Mouse (Mus musculus) embryonic facial prominence, embryonic 11.5 days (tissue): ENCODE data around the gene Tmem123. TPM values are rescaled to one million over a fixed set of nuclear protein-coding genes. Genes with fewer than 3 reads are reported as not detected.

Experiments used
- ATAC-seq: fragments of 200-750 bp; cut with Nextera tagmentation; replicated peaks from 2 replicates; pipeline ENCODE4 v1.8.0; 2017; ENCODE audit warnings: low read depth; ENCODE audit not compliant: insufficient number of reproducible peaks, low FRiP score, low TSS enrichment
- DNase-seq: peaks from one replicate; pipeline ENCODE4 v3.0.0-alpha.2; 2015; ENCODE audit warnings: low spot score
- H3K27ac ChIP-seq: fragments of 300-500 bp; sonication (generic); replicated peaks from 2 replicates; pipeline ENCODE4 v1.5.1; 2014; ENCODE audit warnings: mild to moderate bottlenecking, low read depth, low read length, control low read depth
- H3K27me3 ChIP-seq: fragments of 300-500 bp; sonication (generic); 2 replicates; pipeline ENCODE4 v1.6.1; 2014; ENCODE audit warnings: mild to moderate bottlenecking, low read length, moderate library complexity, mixed read lengths; ENCODE audit not compliant: control insufficient read depth, insufficient read depth
- H3K36me3 ChIP-seq: fragments of 300-500 bp; sonication (generic); replicated peaks from 2 replicates; pipeline ENCODE4 v1.6.1; 2014; ENCODE audit warnings: low read depth, mild to moderate bottlenecking, low read length, moderate library complexity, mixed read lengths; ENCODE audit not compliant: control insufficient read depth, insufficient read depth
- H3K4me1 ChIP-seq: fragments of 300-500 bp; sonication (generic); 2 replicates; pipeline ENCODE4 v1.6.1; 2014; ENCODE audit warnings: low read length, mixed read lengths; ENCODE audit not compliant: control insufficient read depth, insufficient read depth
- H3K4me2 ChIP-seq: fragments of 300-500 bp; sonication (generic); 2 replicates; pipeline ENCODE4 v1.6.1; 2014; ENCODE audit warnings: low read depth, mild to moderate bottlenecking, control low read depth, low read length, moderate library complexity
- H3K4me3 ChIP-seq: fragments of 300-500 bp; sonication (generic); 2 replicates; pipeline ENCODE4 v1.5.1; 2014; ENCODE audit warnings: low read depth, low read length, control low read depth
- H3K9ac ChIP-seq: fragments of 300-500 bp; sonication (generic); replicated peaks from 2 replicates; pipeline ENCODE4 v1.6.1; 2014; ENCODE audit warnings: mild to moderate bottlenecking, control low read depth, low read length
- H3K9me3 ChIP-seq: fragments of 300-500 bp; sonication (generic); replicated peaks from 2 replicates; pipeline ENCODE4 v1.6.1; 2016; ENCODE audit warnings: mild to moderate bottlenecking, low read length, inconsistent platforms, mixed read lengths; ENCODE audit not compliant: control insufficient read depth
- WGBS: fragments of 180-500 bp; shearing (Covaris S2); extraction: QIAGEN DNeasy Blood & Tissue Kit; methylation state at CpG from one replicate; pipeline ENCODE4 v1.1.7; 2014; 5-methylcytosine and 5-hydroxymethylcytosine counted together
- polyA plus RNA-seq: library from polyadenylated mRNA; unstranded; fragments of >200 nt; fragmentation: Nextera tagmentation; extraction: Ambion mirVana; gene quantifications from 2 replicates; pipeline ENCODE4 v1.2.1, GENCODE M21; 2014

Gene Tmem123
- polyA plus RNA-seq, 1 experiment from 2014 or later, result 128 TPM

DNA sequence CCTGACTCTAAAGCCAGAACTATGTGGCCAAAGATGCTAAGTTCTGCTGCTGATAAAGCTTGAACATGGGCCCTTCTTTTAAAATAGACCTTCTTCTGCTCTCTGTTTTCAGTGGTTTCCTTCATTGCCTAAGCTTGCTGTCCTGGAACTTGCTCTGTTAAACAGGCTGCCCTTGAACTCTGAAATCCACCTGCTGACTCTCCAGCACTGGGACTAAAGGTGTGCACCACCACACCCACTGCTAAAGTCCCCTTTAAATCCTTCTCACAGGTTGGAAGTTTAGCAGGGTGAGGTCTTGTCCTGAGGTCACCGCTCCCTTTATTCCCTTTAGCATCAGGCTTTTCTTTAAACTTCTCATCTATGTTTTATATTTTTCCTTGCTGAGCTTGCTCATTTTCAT is 13.1 kb downstream of the Tmem123 start:
- Histone ChIP-seq H3K9me3 (no peaks in the 10 kb centered on the region), H3K9ac (no peak overlapping the region), H3K36me3 (0 out of 2 replicates have a peak, but pooled peaks cover 3% of the 10 kb centered on the region), H3K27ac (no peak overlapping the region), H3K4me3 (no peak overlapping the region), H3K4me2 (no peak overlapping the region), H3K27me3 (no peaks in the 10 kb centered on the region), H3K4me1 (no peaks in the 10 kb centered on the region)
- ATAC-seq (no peak), DNase-seq (no peak)
- WGBS, result 93% methylated on average over 1 of the region's 1 CpGs

DNA sequence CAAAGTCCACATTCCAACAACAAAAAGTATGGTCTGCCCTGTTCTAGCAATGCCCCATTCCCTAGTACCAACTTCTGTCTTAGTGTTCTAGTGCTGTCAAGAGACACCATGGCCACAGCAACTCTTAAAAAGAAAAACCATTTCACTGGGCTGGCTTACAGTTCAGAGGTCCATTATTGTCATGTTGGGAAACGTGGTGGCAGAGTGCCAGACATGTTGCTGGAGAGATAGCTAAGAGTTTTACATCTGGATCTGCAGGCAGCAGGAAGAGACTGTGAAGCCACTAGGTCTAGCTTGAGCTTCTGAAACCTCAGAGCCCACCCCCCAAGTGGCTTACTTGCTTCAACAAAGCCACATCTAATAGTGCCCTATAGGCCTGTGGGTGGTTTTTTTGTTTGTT is 13.8 kb downstream of the Tmem123 start:
- H3K4me1 ChIP-seq, result no peaks in the 10 kb centered on the region
- H3K27ac ChIP-seq, result no peak overlapping the region
- DNase-seq, result no peak
- ATAC-seq, result no peak
- H3K9me3 ChIP-seq, result no peaks in the 10 kb centered on the region
- H3K9ac ChIP-seq, result no peak overlapping the region
- 0 out of 2 replicates have a peak, but pooled peaks cover 3% of the 10 kb centered on the region for H3K36me3 ChIP-seq
- 80% methylated on average over 1 of the region's 1 CpGs for WGBS
- no peak overlapping the region for H3K4me3 ChIP-seq
- H3K27me3 ChIP-seq, result no peaks in the 10 kb centered on the region
- H3K4me2 ChIP-seq, result no peak overlapping the region

DNA sequence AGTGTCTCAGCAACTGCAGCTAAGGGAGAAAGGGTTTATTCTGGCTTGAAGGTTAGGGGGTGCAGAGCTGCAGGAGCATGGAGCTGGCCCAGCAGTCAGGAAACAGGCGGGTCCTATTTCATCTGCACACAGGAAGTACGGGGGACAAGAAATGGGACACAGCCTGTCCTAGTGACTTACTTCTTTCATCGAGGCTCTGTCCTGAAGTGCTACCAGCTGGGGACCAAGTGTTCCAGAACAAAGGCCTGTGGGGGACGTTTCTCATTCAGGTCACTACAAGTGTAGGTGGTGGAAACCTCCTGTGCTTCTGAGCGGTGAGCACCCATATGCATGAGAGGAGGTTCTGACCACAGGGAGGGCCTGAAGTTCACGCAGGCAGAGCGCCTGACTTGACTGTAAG is 14.9 kb downstream of the Tmem123 start:
- Histone ChIP-seq H3K4me2 (no peak overlapping the region), H3K9me3 (no peaks in the 10 kb centered on the region), H3K4me1 (no peaks in the 10 kb centered on the region), H3K9ac (no peak overlapping the region), H3K4me3 (no peak overlapping the region), H3K27ac (no peak overlapping the region), H3K27me3 (no peaks in the 10 kb centered on the region), H3K36me3 (0 out of 2 replicates have a peak, but pooled peaks cover under 1% of the 10 kb centered on the region)
- ATAC-seq (no peak; the same call in 1 of the 2 replicates), DNase-seq (no peak)
- WGBS, result 71% methylated on average over 7 of the region's 7 CpGs

DNA sequence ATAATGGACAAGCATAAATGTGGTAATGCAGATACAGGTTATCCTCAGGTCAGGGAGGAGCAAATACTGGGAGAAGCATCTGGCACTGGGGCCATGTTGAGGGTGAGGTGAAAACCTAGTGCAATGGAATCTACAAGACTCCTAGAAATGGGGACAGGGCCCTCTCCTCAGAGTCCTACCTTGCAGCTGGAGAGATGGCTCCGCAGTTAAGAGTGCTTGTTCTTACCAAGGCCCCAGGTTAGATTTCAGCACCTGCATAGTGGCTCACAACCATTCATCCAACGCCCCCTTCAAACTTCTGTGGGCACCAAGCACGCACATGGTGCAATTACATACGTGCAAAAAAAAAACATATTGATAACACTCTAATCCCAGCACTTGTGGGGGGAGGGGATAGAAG is 15.9 kb downstream of the Tmem123 start:
- no peaks in the 10 kb centered on the region for H3K36me3 ChIP-seq
- H3K27ac ChIP-seq, result no peak overlapping the region
- no peaks in the 10 kb centered on the region for H3K9me3 ChIP-seq
- ATAC-seq (no peak), DNase-seq (no peak)
- no peak overlapping the region for H3K4me3 ChIP-seq
- no peak overlapping the region for H3K9ac ChIP-seq
- no peaks in the 10 kb centered on the region for H3K27me3 ChIP-seq
- no peak overlapping the region for H3K4me2 ChIP-seq
- H3K4me1 ChIP-seq, result no peaks in the 10 kb centered on the region
- 90% methylated on average over 4 of the region's 4 CpGs for WGBS

DNA sequence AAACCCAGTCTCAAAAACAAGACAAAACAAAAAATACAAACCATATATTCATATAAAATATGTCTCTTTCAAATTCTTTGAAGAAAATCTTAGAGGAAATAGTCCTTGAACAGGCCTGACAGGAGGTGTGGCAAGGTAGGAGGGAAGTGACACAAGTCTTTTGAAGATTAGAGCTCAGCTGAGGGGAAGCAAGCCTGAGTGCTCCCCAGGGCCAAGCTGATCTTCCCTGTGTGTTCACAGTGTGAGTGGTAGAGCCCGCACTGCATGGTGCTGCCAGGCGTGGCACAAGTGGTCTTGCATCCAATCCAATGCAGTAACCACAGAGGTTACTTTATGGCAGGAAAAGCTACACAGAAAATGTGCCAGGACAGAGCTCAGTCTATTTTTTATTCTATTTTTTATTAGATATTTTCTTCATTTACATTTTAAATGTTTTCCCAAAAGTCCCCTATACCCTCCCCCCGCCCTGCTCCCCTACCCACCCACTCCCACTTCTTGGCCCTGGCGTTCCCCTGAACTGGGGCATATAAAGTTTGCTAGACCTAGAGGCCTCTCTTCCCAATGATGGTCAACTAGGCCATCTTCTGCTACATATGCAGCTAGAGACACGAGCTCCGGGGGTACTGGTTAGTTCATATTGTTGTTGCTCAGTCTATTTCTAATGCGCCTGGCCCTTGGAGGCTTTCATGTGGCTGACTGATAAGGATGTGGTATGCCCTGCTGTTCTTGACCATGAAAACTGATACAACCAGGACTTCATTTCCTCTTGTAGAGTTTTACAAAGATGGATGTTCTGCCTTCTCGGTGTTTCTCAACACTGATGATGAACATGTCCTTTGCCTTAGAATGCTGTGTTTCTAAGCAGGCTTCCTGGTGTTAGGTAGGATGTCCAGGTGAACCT is 16.7 kb downstream of the Tmem123 start:
- no peak overlapping the region for H3K27ac ChIP-seq
- WGBS, result 91% methylated on average over 8 of the region's 8 CpGs
- no peak for ATAC-seq

DNA sequence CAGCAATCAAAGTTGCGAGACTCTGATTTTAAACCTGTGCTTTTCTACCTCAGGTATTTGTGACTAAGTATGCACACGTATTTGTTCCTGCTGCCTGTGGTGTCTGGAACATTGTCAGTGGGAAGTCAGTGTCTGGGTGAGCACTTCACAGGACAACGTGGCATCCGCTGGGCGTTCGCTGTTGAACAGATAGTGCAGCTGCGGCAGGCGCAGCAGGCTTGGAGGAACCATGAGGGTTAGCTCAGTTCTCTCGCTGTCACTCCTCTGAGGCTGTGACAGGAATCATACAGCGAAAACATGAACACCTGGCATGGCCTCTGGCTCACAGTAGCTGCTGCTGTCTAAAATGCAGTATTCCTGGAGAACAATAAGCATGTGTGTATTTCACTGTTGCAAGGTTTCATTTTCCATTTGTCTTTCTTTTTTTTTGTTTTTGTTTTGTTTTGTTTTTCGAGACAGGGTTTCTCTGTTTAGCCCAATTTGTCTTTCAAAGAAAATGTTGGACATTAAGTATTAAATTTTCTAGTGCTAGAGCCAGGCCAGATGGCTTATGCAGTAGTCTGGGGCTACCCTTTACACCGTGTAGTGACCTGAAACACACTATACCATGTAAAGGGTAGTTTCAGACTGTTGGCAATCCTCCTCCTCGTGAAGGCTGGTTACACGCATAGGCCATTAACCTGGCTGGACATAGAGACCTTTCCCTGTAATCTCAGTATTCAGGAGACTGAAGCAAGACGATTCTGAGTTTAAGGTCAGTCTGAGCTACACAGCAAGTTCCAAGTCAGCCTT is 20.2 kb downstream of the Tmem123 start:
- WGBS, result 74% methylated on average over 15 of the region's 15 CpGs
- Histone ChIP-seq H3K9ac (no peak overlapping the region), H3K36me3 (no peaks in the 10 kb centered on the region), H3K27me3 (no peaks in the 10 kb centered on the region), H3K4me2 (no peak overlapping the region), H3K4me1 (no peaks in the 10 kb centered on the region), H3K27ac (no peak overlapping the region), H3K9me3 (no peaks in the 10 kb centered on the region), H3K4me3 (no peak overlapping the region)
- ATAC-seq, result peak; percentile 20; the same call in 1 of the 2 replicates
- no peak for DNase-seq

More for the DNA sequence above, 16.7 kb downstream of the Tmem123 start:
- Histone ChIP-seq H3K27me3 (no peaks in the 10 kb centered on the region), H3K9ac (no peak overlapping the region), H3K4me3 (no peak overlapping the region), H3K4me1 (no peaks in the 10 kb centered on the region), H3K36me3 (no peaks in the 10 kb centered on the region), H3K9me3 (no peaks in the 10 kb centered on the region), H3K4me2 (no peak overlapping the region)
- DNase-seq, result no peak

DNA sequence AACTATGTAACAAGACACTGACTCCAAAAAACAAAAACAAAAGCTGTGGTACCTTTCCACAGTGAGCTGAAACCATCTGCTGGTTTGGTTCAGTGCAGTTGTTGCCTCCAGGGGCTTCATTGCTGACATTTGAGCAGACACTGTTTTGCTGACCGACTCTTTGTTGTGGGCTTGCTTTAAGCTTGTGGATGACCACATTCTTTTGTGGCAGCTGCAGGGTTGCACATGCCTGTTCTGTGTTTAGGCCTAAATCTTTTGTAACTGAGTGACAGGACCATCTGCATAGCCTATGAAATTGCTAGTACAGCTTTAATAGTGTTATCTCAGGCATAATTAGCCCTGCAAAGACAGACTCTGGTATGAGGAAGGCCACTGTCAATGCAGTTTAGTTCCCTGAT is 20.8 kb downstream of the Tmem123 start:
- Histone ChIP-seq H3K4me2 (no peak overlapping the region), H3K4me1 (no peaks in the 10 kb centered on the region), H3K9ac (no peak overlapping the region), H3K27me3 (no peaks in the 10 kb centered on the region), H3K27ac (no peak overlapping the region), H3K4me3 (no peak overlapping the region), H3K9me3 (no peaks in the 10 kb centered on the region), H3K36me3 (no peaks in the 10 kb centered on the region)
- DNase-seq, result peak; percentile 54
- peak; percentile 59 for ATAC-seq
- 8% methylated on average over 1 of the region's 1 CpGs for WGBS

DNA sequence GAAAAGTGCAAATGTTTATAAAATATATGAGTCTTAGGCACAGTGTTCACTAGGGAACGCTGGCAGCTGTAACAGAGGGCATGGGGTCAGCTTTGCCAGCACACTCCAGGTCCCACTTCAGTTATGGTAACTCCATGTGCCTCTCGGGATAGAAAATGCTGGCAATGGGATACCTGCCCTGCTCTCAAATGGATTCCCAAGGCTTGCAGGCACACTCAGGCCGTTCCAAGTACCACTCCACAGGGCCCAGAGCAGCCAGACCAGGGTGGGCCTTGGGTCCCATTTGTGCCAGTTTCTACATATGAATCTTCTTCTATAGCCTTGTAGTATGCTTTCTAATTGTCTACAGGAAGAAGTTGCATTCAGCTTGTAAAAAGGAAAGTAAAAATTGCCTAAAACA is 21.6 kb downstream of the Tmem123 start:
- H3K9ac ChIP-seq, result no peak overlapping the region
- no peak for DNase-seq
- 78% methylated on average over 3 of the region's 3 CpGs for WGBS
- no peak overlapping the region for H3K4me2 ChIP-seq
- no peaks in the 10 kb centered on the region for H3K9me3 ChIP-seq
- H3K27ac ChIP-seq, result no peak overlapping the region; the same call in 1 of the 2 replicates
- H3K27me3 ChIP-seq, result no peaks in the 10 kb centered on the region
- H3K4me3 ChIP-seq, result no peak overlapping the region
- no peak for ATAC-seq
- no peaks in the 10 kb centered on the region for H3K4me1 ChIP-seq
- H3K36me3 ChIP-seq, result no peaks in the 10 kb centered on the region
